Mouse (Mus musculus): ENCODE results near the gene A730049H05Rik. TPM values are rescaled to one million over a fixed set of nuclear protein-coding genes. Genes with fewer than 3 reads are reported as not detected.

A730049H05Rik gene
- polyA plus RNA-seq, 1 experiment = not detected

- no peak overlapping the region for H3K27ac ChIP-seq (ENCODE audit: insufficient read depth, low read depth, low read length)
- H3K4me1 ChIP-seq (ENCODE audit: control insufficient read depth, insufficient read depth, low read length) = no peaks in the 10 kb centered on the region
- TF ChIP-seq CTCF (IDR thresholded peaks at IDR 0.05; ENCODE audit: insufficient read depth, low read depth, low read length) (no peak), POLR2A (IDR thresholded peaks at IDR 0.05; ENCODE audit: insufficient read depth, low read depth, low read length) (no peak)
- H3K4me3 ChIP-seq (ENCODE audit: insufficient read depth, low read depth, low read length) = no peak overlapping the region
- WGBS = 87% methylated on average over 16 of the region's 16 CpGs
Measured at GRCm38 (mm10) chr6:92869582-92870219, 53.4 kb downstream of the A730049H05Rik start.

GRCm38 (mm10) chr6:92871813-92872212 is 55.5 kb downstream of the A730049H05Rik start:
- WGBS = 60% methylated on average over 4 of the region's 4 CpGs
- H3K4me1 ChIP-seq (ENCODE audit: control insufficient read depth, insufficient read depth, low read length) = no peaks in the 10 kb centered on the region
- TF ChIP-seq POLR2A (IDR thresholded peaks at IDR 0.05; ENCODE audit: insufficient read depth, low read depth, low read length) = no peak
- no peak for TF ChIP-seq CTCF (IDR thresholded peaks at IDR 0.05; ENCODE audit: insufficient read depth, low read depth, low read length)
- no peak overlapping the region for H3K27ac ChIP-seq (ENCODE audit: insufficient read depth, low read depth, low read length)
- H3K4me3 ChIP-seq (ENCODE audit: insufficient read depth, low read depth, low read length) = no peak overlapping the region

GRCm38 (mm10) chr6:92872766-92873165 is 56.5 kb downstream of the A730049H05Rik start:
- Histone ChIP-seq H3K4me3 (ENCODE audit: insufficient read depth, low read depth, low read length) (no peak overlapping the region), H3K4me1 (ENCODE audit: control insufficient read depth, insufficient read depth, low read length) (no peaks in the 10 kb centered on the region), H3K27ac (ENCODE audit: insufficient read depth, low read depth, low read length) (no peak overlapping the region)
- 89% methylated on average over 10 of the region's 10 CpGs for WGBS
- TF ChIP-seq POLR2A (IDR thresholded peaks at IDR 0.05; ENCODE audit: insufficient read depth, low read depth, low read length) (no peak), CTCF (IDR thresholded peaks at IDR 0.05; ENCODE audit: insufficient read depth, low read depth, low read length) (no peak)

GRCm38 (mm10) chr6:92874854-92875253 is 58.6 kb downstream of the A730049H05Rik start:
- WGBS = 71% methylated on average over 5 of the region's 5 CpGs
- Histone ChIP-seq H3K27ac (ENCODE audit: insufficient read depth, low read depth, low read length) (no peak overlapping the region), H3K4me3 (ENCODE audit: insufficient read depth, low read depth, low read length) (no peak overlapping the region), H3K4me1 (ENCODE audit: control insufficient read depth, insufficient read depth, low read length) (no peaks in the 10 kb centered on the region)
- TF ChIP-seq CTCF (IDR thresholded peaks at IDR 0.05; ENCODE audit: insufficient read depth, low read depth, low read length) = no peak
- no peak for TF ChIP-seq POLR2A (IDR thresholded peaks at IDR 0.05; ENCODE audit: insufficient read depth, low read depth, low read length)

- 90% methylated on average over 2 of the region's 2 CpGs for WGBS
- TF ChIP-seq CTCF (IDR thresholded peaks at IDR 0.05; ENCODE audit: insufficient read depth, low read depth, low read length) = no peak
- no peak for TF ChIP-seq POLR2A (IDR thresholded peaks at IDR 0.05; ENCODE audit: insufficient read depth, low read depth, low read length)
- Histone ChIP-seq H3K27ac (ENCODE audit: insufficient read depth, low read depth, low read length) (no peak overlapping the region), H3K4me1 (ENCODE audit: control insufficient read depth, insufficient read depth, low read length) (no peaks in the 10 kb centered on the region), H3K4me3 (ENCODE audit: insufficient read depth, low read depth, low read length) (no peak overlapping the region)
Measured at GRCm38 (mm10) chr6:92875340-92875739, 59.1 kb downstream of the A730049H05Rik start.

- WGBS = 84% methylated on average over 5 of the region's 5 CpGs
- Histone ChIP-seq H3K4me3 (ENCODE audit: insufficient read depth, low read depth, low read length) (no peak overlapping the region), H3K27ac (ENCODE audit: insufficient read depth, low read depth, low read length) (no peak overlapping the region), H3K4me1 (ENCODE audit: control insufficient read depth, insufficient read depth, low read length) (no peaks in the 10 kb centered on the region)
- TF ChIP-seq POLR2A (IDR thresholded peaks at IDR 0.05; ENCODE audit: insufficient read depth, low read depth, low read length) (no peak), CTCF (IDR thresholded peaks at IDR 0.05; ENCODE audit: insufficient read depth, low read depth, low read length) (no peak)
Measured at GRCm38 (mm10) chr6:92876121-92876520, 59.8 kb downstream of the A730049H05Rik start.

GRCm38 (mm10) chr6:92877236-92877635 is 61.0 kb downstream of the A730049H05Rik start:
- no peak overlapping the region for H3K4me3 ChIP-seq (ENCODE audit: insufficient read depth, low read depth, low read length)
- no peak for TF ChIP-seq POLR2A (IDR thresholded peaks at IDR 0.05; ENCODE audit: insufficient read depth, low read depth, low read length)
- no peak for TF ChIP-seq CTCF (IDR thresholded peaks at IDR 0.05; ENCODE audit: insufficient read depth, low read depth, low read length)
- 92% methylated on average over 4 of the region's 4 CpGs for WGBS
- no peaks in the 10 kb centered on the region for H3K4me1 ChIP-seq (ENCODE audit: control insufficient read depth, insufficient read depth, low read length)
- H3K27ac ChIP-seq (ENCODE audit: insufficient read depth, low read depth, low read length) = no peak overlapping the region

GRCm38 (mm10) chr6:92878771-92879170 is 62.5 kb downstream of the A730049H05Rik start:
- Histone ChIP-seq H3K27ac (ENCODE audit: insufficient read depth, low read depth, low read length) (no peak overlapping the region), H3K4me3 (ENCODE audit: insufficient read depth, low read depth, low read length) (no peak overlapping the region), H3K4me1 (ENCODE audit: control insufficient read depth, insufficient read depth, low read length) (peaks cover 3% of the 10 kb centered on the region; the same call in 1 of the 2 replicates)
- WGBS = 86% methylated on average over 5 of the region's 5 CpGs
- no peak for TF ChIP-seq CTCF (IDR thresholded peaks at IDR 0.05; ENCODE audit: insufficient read depth, low read depth, low read length)
- TF ChIP-seq POLR2A (IDR thresholded peaks at IDR 0.05; ENCODE audit: insufficient read depth, low read depth, low read length) = no peak

- no peak overlapping the region for H3K27ac ChIP-seq (ENCODE audit: insufficient read depth, low read depth, low read length)
- no peak overlapping the region for H3K4me3 ChIP-seq (ENCODE audit: insufficient read depth, low read depth, low read length)
- WGBS = 92% methylated on average over 14 of the region's 14 CpGs
- TF ChIP-seq CTCF (IDR thresholded peaks at IDR 0.05; ENCODE audit: insufficient read depth, low read depth, low read length) (no peak), POLR2A (IDR thresholded peaks at IDR 0.05; ENCODE audit: insufficient read depth, low read depth, low read length) (no peak)
- peaks cover 3% of the 10 kb centered on the region; the same call in 1 of the 2 replicates for H3K4me1 ChIP-seq (ENCODE audit: control insufficient read depth, insufficient read depth, low read length)
Measured at GRCm38 (mm10) chr6:92879700-92880265, 63.5 kb downstream of the A730049H05Rik start.
